Mouse (Mus musculus): ENCODE results near the gene Clasrp.

DNA sequence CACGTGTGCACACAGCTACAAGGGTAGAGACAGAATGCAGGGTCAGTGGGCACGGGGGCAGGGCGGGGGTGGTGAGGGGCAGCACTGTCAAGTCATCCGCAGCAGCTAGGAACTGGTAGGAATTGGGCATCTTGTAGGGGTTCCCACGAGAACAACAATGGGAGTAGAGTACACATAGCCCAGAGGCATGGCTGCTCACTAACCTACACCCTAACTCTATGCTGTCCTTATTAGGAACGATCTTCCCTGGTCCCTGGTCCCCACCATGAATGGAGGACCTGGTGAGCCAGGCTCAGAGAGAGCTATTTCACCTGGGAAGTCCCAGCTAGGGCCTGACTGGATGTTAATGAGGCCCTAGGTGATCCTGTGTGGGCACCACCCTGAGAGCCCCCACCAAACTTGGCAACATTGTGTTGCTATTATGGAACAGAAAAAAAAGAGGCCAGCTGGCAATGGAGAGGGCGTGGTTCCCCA lies 62.6 kb downstream of the Clasrp start:
- TF ChIP-seq POLR2A (IDR thresholded peaks at IDR 0.05; ENCODE audit: borderline replicate concordance, low read depth, low read length): no peak
- no peak for TF ChIP-seq CTCF (IDR thresholded peaks at IDR 0.05; ENCODE audit: low read depth, low read length)

Measured in bone marrow macrophage, adult 2 months (primary cell).